Mouse (Mus musculus): ENCODE data around the gene Pcsk4.

DNA sequence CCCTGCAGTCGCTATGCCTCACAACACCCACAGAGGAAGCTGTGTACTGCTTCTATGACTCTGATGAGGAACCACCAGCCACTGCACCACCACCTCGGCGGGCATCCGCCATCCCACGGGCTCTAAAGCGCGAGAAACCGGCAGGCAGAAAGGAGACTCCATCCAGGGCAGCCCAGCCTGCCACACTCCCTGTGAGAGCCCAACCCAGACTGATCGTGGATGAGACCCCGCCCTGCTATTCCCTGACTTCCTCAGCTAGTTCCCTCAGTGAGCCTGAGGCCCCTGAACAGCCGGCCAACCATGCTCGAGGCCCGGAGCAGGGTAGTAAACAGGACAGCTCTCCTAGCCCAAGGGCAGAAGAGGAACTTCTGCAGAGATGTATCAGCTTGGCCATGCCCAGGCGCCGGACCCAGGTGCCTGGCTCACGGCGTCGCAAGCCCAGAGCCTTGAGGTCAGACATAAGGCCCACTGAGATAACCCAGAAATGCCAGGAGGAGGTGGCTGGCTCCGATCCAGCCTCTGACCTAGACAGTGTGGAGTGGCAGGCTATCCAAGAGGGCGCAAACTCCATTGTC is 15.6 kb downstream of the Pcsk4 start:
- TF ChIP-seq CTCF (IDR thresholded peaks at IDR 0.05; ENCODE audit: insufficient read depth, low read depth, low read length) (no peak), POLR2A (IDR thresholded peaks at IDR 0.05; ENCODE audit: insufficient read depth, low read depth, low read length) (no peak)
